Mouse (Mus musculus) limb, embryonic 13.5 days (tissue): Measurements from ENCODE around the gene Cysltr2. TPM values are rescaled to one million over a fixed set of nuclear protein-coding genes. Genes with fewer than 3 reads are reported as not detected.
A peak's percentile ranks its signal among the peaks of the same experiment; 100 is the strongest.

Source experiments
- ATAC-seq: fragments of 200-750 bp; cut with Nextera tagmentation; 2 replicates; pipeline ENCODE4 v1.8.0; 2017; ENCODE audit warnings: low read depth, moderate number of reproducible peaks, moderate TSS enrichment; ENCODE audit not compliant: low FRiP score
- H3K27ac ChIP-seq: fragments of 300-500 bp; sonication (generic); 2 replicates; pipeline ENCODE4 v1.5.1; 2015; ENCODE audit warnings: inconsistent platforms, mild to moderate bottlenecking, moderate library complexity
- H3K27me3 ChIP-seq: fragments of 300-500 bp; sonication (generic); 2 replicates; pipeline ENCODE4 v1.6.1; 2015; ENCODE audit warnings: mild to moderate bottlenecking, inconsistent platforms
- H3K36me3 ChIP-seq: fragments of 300-500 bp; sonication (generic); 2 replicates; pipeline ENCODE4 v1.6.1; 2015; ENCODE audit warnings: inconsistent platforms, mild to moderate bottlenecking, moderate library complexity
- H3K4me1 ChIP-seq: fragments of 300-500 bp; sonication (generic); 2 replicates; pipeline ENCODE4 v1.6.1; 2015; ENCODE audit warnings: inconsistent platforms
- H3K4me2 ChIP-seq: fragments of 300-500 bp; sonication (generic); replicated peaks from 2 replicates; pipeline ENCODE4 v1.6.1; 2015; ENCODE audit warnings: inconsistent platforms, mild to moderate bottlenecking, moderate library complexity
- H3K4me3 ChIP-seq: fragments of 300-500 bp; sonication (generic); 2 replicates; pipeline ENCODE4 v1.5.1; 2015; ENCODE audit warnings: moderate library complexity, mild to moderate bottlenecking, inconsistent platforms
- H3K9ac ChIP-seq: fragments of 300-500 bp; sonication (generic); 2 replicates; pipeline ENCODE4 v1.6.1; 2015; ENCODE audit warnings: mild to moderate bottlenecking, inconsistent platforms
- H3K9me3 ChIP-seq: fragments of 300-500 bp; sonication (generic); 2 replicates; pipeline ENCODE4 v1.6.1; 2016; ENCODE audit warnings: inconsistent platforms
- WGBS: fragments of 180-500 bp; shearing (Covaris S2); methylation state at CpG from one replicate; pipeline ENCODE4 v1.1.7; 2015; 5-methylcytosine and 5-hydroxymethylcytosine counted together
- polyA plus RNA-seq: library from polyadenylated mRNA; unstranded; fragments of >200 nt; fragmentation: Nextera tagmentation; extraction: Ambion mirVana; gene quantifications from 2 replicates; pipeline ENCODE4 v1.2.1, GENCODE M21; 2015

Cysltr2 gene
- polyA plus RNA-seq, 1 experiment from 2014 or later, result not detected

- WGBS, result 68% methylated on average over 9 of the region's 9 CpGs
- no peaks in the 10 kb centered on the region for H3K4me1 ChIP-seq
- H3K9me3 ChIP-seq, result no peaks in the 10 kb centered on the region
- H3K4me3 ChIP-seq, result no peak overlapping the region
- ATAC-seq, result no peak
- H3K27ac ChIP-seq, result no peak overlapping the region
- no peak overlapping the region for H3K4me2 ChIP-seq
- H3K9ac ChIP-seq, result no peak overlapping the region
- H3K36me3 ChIP-seq, result no peaks in the 10 kb centered on the region
- no peaks in the 10 kb centered on the region for H3K27me3 ChIP-seq
Observed at GRCm38 (mm10) chr14:73045199-73045928, 3.5 kb downstream of the Cysltr2 start.

DNA sequence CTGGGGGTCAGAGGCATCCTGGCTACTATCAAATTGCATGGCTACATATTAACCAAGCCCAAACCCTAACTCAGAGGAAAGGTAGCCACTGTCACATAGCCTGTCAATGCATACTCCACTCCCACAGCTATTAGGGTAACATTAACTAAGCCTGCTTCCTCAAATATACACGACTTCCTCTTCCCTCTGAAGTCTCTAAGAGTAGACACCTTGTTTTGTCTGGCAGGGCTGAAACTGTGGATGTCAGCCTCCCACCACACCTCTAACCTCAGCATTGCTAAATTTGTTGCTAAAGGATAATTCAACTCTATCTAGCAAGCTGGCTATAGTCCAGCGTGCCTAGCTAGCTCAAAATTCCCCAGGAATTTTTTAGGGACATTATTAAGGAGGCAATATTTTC, 7.2 kb downstream of the Cysltr2 start:
- Histone ChIP-seq H3K4me2 (no peak overlapping the region), H3K9ac (no peak overlapping the region), H3K4me1 (no peaks in the 10 kb centered on the region), H3K27ac (no peak overlapping the region), H3K4me3 (no peak overlapping the region), H3K27me3 (no peaks in the 10 kb centered on the region), H3K36me3 (no peaks in the 10 kb centered on the region), H3K9me3 (no peaks in the 10 kb centered on the region)
- no peak for ATAC-seq
- 59% methylated on average over 2 of the region's 2 CpGs for WGBS

GRCm38 (mm10) chr14:73033290-73033689, 15.6 kb downstream of the Cysltr2 start:
- H3K27ac ChIP-seq, result no peak overlapping the region
- H3K9me3 ChIP-seq, result no peaks in the 10 kb centered on the region
- WGBS, result 56% methylated on average over 3 of the region's 3 CpGs
- no peak overlapping the region for H3K4me2 ChIP-seq
- no peaks in the 10 kb centered on the region for H3K4me1 ChIP-seq
- H3K4me3 ChIP-seq, result no peak overlapping the region
- H3K27me3 ChIP-seq, result no peaks in the 10 kb centered on the region
- H3K9ac ChIP-seq, result no peak overlapping the region
- ATAC-seq, result no peak
- H3K36me3 ChIP-seq, result no peaks in the 10 kb centered on the region

GRCm38 (mm10) chr14:73031218-73031617, 17.7 kb downstream of the Cysltr2 start:
- Histone ChIP-seq H3K9me3 (no peaks in the 10 kb centered on the region), H3K4me2 (no peak overlapping the region), H3K4me1 (no peaks in the 10 kb centered on the region), H3K9ac (no peak overlapping the region), H3K27ac (no peak overlapping the region), H3K27me3 (no peaks in the 10 kb centered on the region), H3K36me3 (no peaks in the 10 kb centered on the region), H3K4me3 (no peak overlapping the region)
- no peak for ATAC-seq
- WGBS, result 79% methylated on average over 3 of the region's 3 CpGs

DNA sequence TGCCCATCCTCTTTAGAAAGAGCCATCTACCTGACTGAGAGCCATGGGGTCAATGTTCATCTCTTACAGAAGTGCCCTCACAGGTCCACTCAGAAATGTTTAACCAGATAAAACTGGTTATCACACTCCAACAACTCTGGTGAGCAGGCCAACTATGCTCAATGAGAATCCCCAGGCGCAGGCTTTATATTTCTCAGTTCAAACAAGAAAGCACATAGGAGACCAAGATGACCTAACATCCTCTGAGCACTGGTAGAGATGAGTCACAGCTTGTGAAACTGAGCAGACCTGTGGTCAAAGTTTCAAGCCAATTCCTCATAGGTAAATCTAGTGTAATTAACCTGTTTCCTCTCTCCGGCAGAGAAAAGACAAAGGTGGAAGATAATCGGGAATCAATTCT, 31.6 kb downstream of the Cysltr2 start:
- H3K36me3 ChIP-seq, result no peaks in the 10 kb centered on the region
- over 99% methylated on average over 3 of the region's 3 CpGs for WGBS
- H3K9me3 ChIP-seq, result no peaks in the 10 kb centered on the region
- H3K9ac ChIP-seq, result no peak overlapping the region
- no peak overlapping the region for H3K4me2 ChIP-seq
- peaks cover 10% of the 10 kb centered on the region for H3K4me1 ChIP-seq
- H3K27ac ChIP-seq, result no peak overlapping the region
- no peak overlapping the region for H3K4me3 ChIP-seq
- ATAC-seq, result no peak
- no peaks in the 10 kb centered on the region for H3K27me3 ChIP-seq

GRCm38 (mm10) chr14:73015386-73015785, 33.5 kb downstream of the Cysltr2 start:
- no peak for ATAC-seq
- Histone ChIP-seq H3K9ac (no peak overlapping the region), H3K36me3 (no peaks in the 10 kb centered on the region), H3K4me1 (peaks cover 10% of the 10 kb centered on the region), H3K27me3 (no peaks in the 10 kb centered on the region), H3K4me3 (no peak overlapping the region), H3K27ac (no peak overlapping the region), H3K9me3 (no peaks in the 10 kb centered on the region), H3K4me2 (no peak overlapping the region)
- 72% methylated on average over 6 of the region's 6 CpGs for WGBS

DNA sequence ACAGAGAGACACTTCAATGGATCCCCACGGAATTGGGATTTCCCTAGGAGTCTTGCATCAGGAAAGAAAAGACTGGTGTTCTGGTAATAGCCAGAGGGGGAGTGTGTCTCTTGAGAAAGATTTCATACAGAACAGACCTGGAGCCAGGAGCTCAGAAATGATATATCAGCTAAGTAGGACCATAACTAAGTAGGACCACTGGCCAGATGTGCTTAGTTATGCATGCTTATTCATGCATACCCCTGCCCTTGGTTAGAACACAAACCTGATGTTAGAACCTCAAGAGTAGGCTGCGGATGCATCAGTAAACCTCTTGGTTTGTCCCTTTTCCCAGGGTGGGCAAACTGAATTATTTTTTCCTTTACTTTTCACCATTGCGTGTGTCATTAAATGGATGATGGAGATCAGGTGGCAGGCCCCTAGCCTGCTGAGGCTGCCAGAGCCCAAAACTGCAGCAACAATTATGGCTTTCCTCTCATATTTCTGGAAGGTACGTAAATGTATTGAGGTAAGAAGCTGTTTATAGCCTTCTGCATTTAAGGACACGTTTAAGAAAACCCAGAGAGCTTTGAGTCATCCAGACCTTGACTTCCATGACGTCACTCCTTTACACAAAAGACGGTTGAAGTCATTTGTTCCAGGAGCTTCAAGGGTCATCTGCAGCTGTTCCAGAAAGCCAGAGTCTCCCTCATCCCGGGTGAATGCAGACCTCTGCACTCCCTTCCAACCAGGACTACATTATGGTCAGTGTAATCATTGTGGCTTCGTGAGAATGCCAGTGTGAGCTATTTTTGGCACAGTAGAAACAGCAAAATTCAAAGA, 35.0 kb downstream of the Cysltr2 start:
- peak; percentile 89 for ATAC-seq
- H3K36me3 ChIP-seq, result no peaks in the 10 kb centered on the region
- H3K4me1 ChIP-seq, result peaks cover 10% of the 10 kb centered on the region
- H3K4me2 ChIP-seq, result peak overlapping the region; percentile 19; the same call in 1 of the 2 replicates
- no peak overlapping the region for H3K9ac ChIP-seq
- no peak overlapping the region for H3K4me3 ChIP-seq
- H3K9me3 ChIP-seq, result no peaks in the 10 kb centered on the region
- 28% methylated on average over 9 of the region's 9 CpGs for WGBS
- no peaks in the 10 kb centered on the region for H3K27me3 ChIP-seq
- H3K27ac ChIP-seq, result peak overlapping the region; percentile 72; the same call in 1 of the 2 replicates

DNA sequence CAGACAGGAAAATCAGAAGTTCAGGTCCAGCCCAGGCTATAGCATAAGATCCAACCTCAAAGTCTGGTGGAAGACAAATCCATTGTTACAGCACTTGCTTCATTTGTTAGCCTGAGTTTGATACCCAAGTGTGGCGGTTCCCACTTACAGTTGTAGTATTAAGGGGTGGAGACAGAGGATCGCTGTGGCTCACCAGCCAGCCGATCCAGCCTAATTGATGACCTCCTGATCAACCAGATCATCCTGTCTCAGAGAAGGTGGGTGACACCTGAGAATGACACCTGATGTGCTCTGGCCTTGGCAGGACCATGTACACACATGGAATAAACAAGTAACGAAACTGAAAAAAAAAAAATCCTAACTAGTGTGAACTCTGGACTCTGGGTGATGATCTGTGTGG, 47.1 kb downstream of the Cysltr2 start:
- no peaks in the 10 kb centered on the region for H3K27me3 ChIP-seq
- no peak overlapping the region for H3K4me3 ChIP-seq
- no peaks in the 10 kb centered on the region for H3K4me1 ChIP-seq
- H3K36me3 ChIP-seq, result no peaks in the 10 kb centered on the region
- no peak overlapping the region for H3K27ac ChIP-seq
- 93% methylated on average over 4 of the region's 4 CpGs for WGBS
- no peaks in the 10 kb centered on the region for H3K9me3 ChIP-seq
- no peak for ATAC-seq
- H3K9ac ChIP-seq, result no peak overlapping the region
- H3K4me2 ChIP-seq, result no peak overlapping the region

GRCm38 (mm10) chr14:73000325-73000724, 48.6 kb downstream of the Cysltr2 start:
- no peak for ATAC-seq
- H3K9ac ChIP-seq, result no peak overlapping the region
- no peaks in the 10 kb centered on the region for H3K9me3 ChIP-seq
- no peaks in the 10 kb centered on the region for H3K36me3 ChIP-seq
- no peak overlapping the region for H3K4me2 ChIP-seq
- H3K27ac ChIP-seq, result no peak overlapping the region
- no peak overlapping the region for H3K4me3 ChIP-seq
- H3K4me1 ChIP-seq, result no peaks in the 10 kb centered on the region
- WGBS, result 50% methylated on average over 10 of the region's 10 CpGs
- H3K27me3 ChIP-seq, result 0 out of 2 replicates have a peak, but pooled peaks cover 2% of the 10 kb centered on the region

DNA sequence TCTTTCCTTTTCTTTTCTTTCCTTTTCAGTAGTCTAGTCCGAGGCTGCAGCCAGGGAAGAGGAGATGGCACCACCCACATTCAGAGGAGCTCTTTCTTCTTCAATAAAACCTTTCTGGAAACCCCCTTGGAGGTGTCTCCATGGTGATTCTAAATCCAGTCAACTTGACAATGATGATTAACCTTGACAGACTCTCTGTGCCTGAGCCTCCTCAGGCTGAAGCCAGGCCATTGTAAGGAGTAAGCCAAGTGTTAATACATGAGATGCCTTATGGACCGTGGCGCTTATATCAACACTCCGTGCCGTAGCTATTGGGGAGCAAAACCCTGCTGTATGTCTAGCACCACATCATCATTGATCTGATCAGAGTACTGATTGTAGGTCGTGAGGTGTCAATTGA, 50.8 kb downstream of the Cysltr2 start:
- Histone ChIP-seq H3K27ac (no peak overlapping the region), H3K27me3 (0 out of 2 replicates have a peak, but pooled peaks cover 2% of the 10 kb centered on the region), H3K4me1 (no peaks in the 10 kb centered on the region), H3K4me3 (no peak overlapping the region), H3K4me2 (no peak overlapping the region), H3K9me3 (no peaks in the 10 kb centered on the region), H3K9ac (no peak overlapping the region), H3K36me3 (no peaks in the 10 kb centered on the region)
- 87% methylated on average over 6 of the region's 6 CpGs for whole genome bisulfite sequencing
- no peak for ATAC-seq

DNA sequence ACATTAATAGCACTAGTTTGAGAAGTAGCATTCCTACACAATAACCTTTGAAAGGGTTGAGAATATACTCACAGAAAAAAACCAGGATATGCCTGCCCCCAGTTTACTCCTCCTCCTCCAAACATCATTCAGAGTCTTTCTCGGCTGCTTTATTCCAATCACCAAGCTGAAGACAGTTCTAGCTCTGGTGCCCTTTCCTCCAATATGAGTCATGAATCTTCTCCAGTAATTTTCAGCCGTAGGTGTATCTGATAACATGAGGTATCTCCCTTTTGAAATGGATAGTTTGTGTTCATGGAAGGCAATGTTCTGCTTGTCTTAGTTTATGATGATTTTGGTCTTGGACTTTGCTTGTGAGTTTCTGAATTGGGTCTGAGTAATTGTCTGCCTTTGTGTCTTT, 62.9 kb downstream of the Cysltr2 start:
- Histone ChIP-seq H3K4me1 (no peaks in the 10 kb centered on the region), H3K4me2 (no peak overlapping the region), H3K36me3 (no peaks in the 10 kb centered on the region), H3K27me3 (no peaks in the 10 kb centered on the region), H3K27ac (no peak overlapping the region), H3K9ac (no peak overlapping the region), H3K4me3 (no peak overlapping the region), H3K9me3 (no peaks in the 10 kb centered on the region)
- 84% methylated on average over 2 of the region's 2 CpGs for WGBS
- no peak for ATAC-seq

- no peaks in the 10 kb centered on the region for H3K4me1 ChIP-seq
- H3K9me3 ChIP-seq, result no peaks in the 10 kb centered on the region
- no peaks in the 10 kb centered on the region for H3K27me3 ChIP-seq
- 92% methylated on average over 5 of the region's 5 CpGs for WGBS
- no peak overlapping the region for H3K4me3 ChIP-seq
- no peak overlapping the region for H3K27ac ChIP-seq
- no peak overlapping the region for H3K9ac ChIP-seq
- no peak for ATAC-seq
- no peak overlapping the region for H3K4me2 ChIP-seq
- H3K36me3 ChIP-seq, result no peaks in the 10 kb centered on the region
Observed at GRCm38 (mm10) chr14:72985113-72985512, 63.8 kb downstream of the Cysltr2 start.
